Mouse (Mus musculus) embryonic facial prominence, embryonic 14.5 days (tissue): Measurements from ENCODE around the gene Extl2. TPM values are rescaled to one million over a fixed set of nuclear protein-coding genes. Genes with fewer than 3 reads are reported as not detected.

ENCODE experiments used
- ATAC-seq: fragments of 200-750 bp; cut with Nextera tagmentation; 2 replicates; pipeline ENCODE4 v1.8.0; 2017; ENCODE audit warnings: low read depth, moderate number of reproducible peaks, moderate TSS enrichment
- DNase-seq: peaks from one replicate; pipeline ENCODE4 v3.0.0-alpha.2; 2015; ENCODE audit warnings: low spot score
- H3K27ac ChIP-seq: fragments of 300-500 bp; sonication (generic); replicated peaks from 2 replicates; pipeline ENCODE4 v1.5.1; 2014; ENCODE audit warnings: low read depth, mild to moderate bottlenecking, low read length, moderate library complexity
- H3K27me3 ChIP-seq: fragments of 300-500 bp; sonication (generic); replicated peaks from 2 replicates; pipeline ENCODE4 v1.6.1; 2014; ENCODE audit warnings: low read length; ENCODE audit not compliant: control insufficient read depth, insufficient read depth
- H3K36me3 ChIP-seq: fragments of 300-500 bp; sonication (generic); 2 replicates; pipeline ENCODE4 v1.6.1; 2014; ENCODE audit warnings: low read length, mixed read lengths; ENCODE audit not compliant: control insufficient read depth, insufficient read depth
- H3K4me1 ChIP-seq: fragments of 300-500 bp; sonication (generic); 2 replicates; pipeline ENCODE4 v1.6.1; 2014; ENCODE audit warnings: antibody characterized with exemption, low read length; ENCODE audit not compliant: control insufficient read depth, insufficient read depth
- H3K4me2 ChIP-seq: fragments of 300-500 bp; sonication (generic); 2 replicates; pipeline ENCODE4 v1.6.1; 2014; ENCODE audit warnings: low read depth, mild to moderate bottlenecking, low read length, moderate library complexity, mixed read lengths
- H3K4me3 ChIP-seq: fragments of 300-500 bp; sonication (generic); 2 replicates; pipeline ENCODE4 v1.5.1; 2014; ENCODE audit warnings: low read depth, mild to moderate bottlenecking, low read length
- H3K9ac ChIP-seq: fragments of 300-500 bp; sonication (generic); 2 replicates; pipeline ENCODE4 v1.6.1; 2014; ENCODE audit warnings: low read depth, mild to moderate bottlenecking, low read length, moderate library complexity, mixed read lengths
- H3K9me3 ChIP-seq: fragments of 300-500 bp; sonication (generic); 2 replicates; pipeline ENCODE4 v1.6.1; 2016; ENCODE audit warnings: low read length; ENCODE audit not compliant: control insufficient read depth
- WGBS: fragments of 180-500 bp; shearing (Covaris S2); extraction: QIAGEN DNeasy Blood & Tissue Kit; methylation state at CpG from one replicate; pipeline ENCODE4 v1.1.7; 2014; 5-methylcytosine and 5-hydroxymethylcytosine counted together
- polyA plus RNA-seq: library from polyadenylated mRNA; unstranded; fragments of >200 nt; fragmentation: Nextera tagmentation; extraction: Ambion mirVana; gene quantifications from 2 replicates; pipeline ENCODE4 v1.2.1, GENCODE M21; 2014

Gene Extl2
- polyA plus RNA-seq, 1 experiment from 2014 or later: 23.8 TPM

- no peak for DNase-seq
- no peaks in the 10 kb centered on the region for H3K27me3 ChIP-seq
- H3K9ac ChIP-seq: no peak overlapping the region
- H3K4me1 ChIP-seq: no peaks in the 10 kb centered on the region
- no peak overlapping the region for H3K4me3 ChIP-seq
- H3K9me3 ChIP-seq: no peaks in the 10 kb centered on the region
- WGBS: 68% methylated on average over 4 of the region's 4 CpGs
- no peak for ATAC-seq
- no peaks in the 10 kb centered on the region for H3K36me3 ChIP-seq
- no peak overlapping the region for H3K27ac ChIP-seq
- H3K4me2 ChIP-seq: no peak overlapping the region
These were observed 11.3 kb downstream of the Extl2 start for GRCm38 (mm10) chr3:116018606-116019005.

- Histone ChIP-seq H3K36me3 (0 out of 2 replicates have a peak, but pooled peaks cover under 1% of the 10 kb centered on the region), H3K4me1 (no peaks in the 10 kb centered on the region), H3K9ac (no peak overlapping the region), H3K27ac (no peak overlapping the region), H3K27me3 (no peaks in the 10 kb centered on the region), H3K4me2 (no peak overlapping the region), H3K9me3 (no peaks in the 10 kb centered on the region), H3K4me3 (no peak overlapping the region)
- DNase-seq: no peak
- 86% methylated on average over 5 of the region's 5 CpGs for WGBS
- no peak for ATAC-seq
These were observed 11.9 kb downstream of the Extl2 start for GRCm38 (mm10) chr3:116019136-116019535.

- 0 out of 2 replicates have a peak, but pooled peaks cover 11% of the 10 kb centered on the region for H3K36me3 ChIP-seq
- H3K27me3 ChIP-seq: no peaks in the 10 kb centered on the region
- H3K9ac ChIP-seq: no peak overlapping the region
- no peaks in the 10 kb centered on the region for H3K4me1 ChIP-seq
- H3K4me3 ChIP-seq: no peak overlapping the region
- no peak overlapping the region for H3K4me2 ChIP-seq
- DNase-seq (no peak), ATAC-seq (no peak)
- H3K9me3 ChIP-seq: no peaks in the 10 kb centered on the region
- WGBS: 66% methylated on average over 12 of the region's 12 CpGs
- no peak overlapping the region for H3K27ac ChIP-seq
These were observed 17.0 kb downstream of the Extl2 start for GRCm38 (mm10) chr3:116024236-116024635.

GRCm38 (mm10) chr3:116024669-116025068 lies 17.4 kb downstream of the Extl2 start:
- Histone ChIP-seq H3K36me3 (0 out of 2 replicates have a peak, but pooled peaks cover 11% of the 10 kb centered on the region), H3K4me1 (no peaks in the 10 kb centered on the region), H3K4me3 (no peak overlapping the region), H3K27me3 (no peaks in the 10 kb centered on the region), H3K4me2 (no peak overlapping the region), H3K9ac (no peak overlapping the region), H3K9me3 (no peaks in the 10 kb centered on the region), H3K27ac (no peak overlapping the region)
- ATAC-seq (no peak), DNase-seq (peak; percentile 31)
- WGBS: 51% methylated on average over 5 of the region's 5 CpGs

GRCm38 (mm10) chr3:116025701-116026100 lies 18.4 kb downstream of the Extl2 start:
- no peaks in the 10 kb centered on the region for H3K9me3 ChIP-seq
- H3K4me2 ChIP-seq: no peak overlapping the region
- WGBS: 88% methylated on average over 10 of the region's 10 CpGs
- no peak overlapping the region for H3K9ac ChIP-seq
- ATAC-seq (no peak), DNase-seq (no peak)
- no peak overlapping the region for H3K27ac ChIP-seq
- 0 out of 2 replicates have a peak, but pooled peaks cover 11% of the 10 kb centered on the region for H3K36me3 ChIP-seq
- no peaks in the 10 kb centered on the region for H3K27me3 ChIP-seq
- no peaks in the 10 kb centered on the region for H3K4me1 ChIP-seq
- H3K4me3 ChIP-seq: no peak overlapping the region

GRCm38 (mm10) chr3:116026996-116027395 lies 19.7 kb downstream of the Extl2 start:
- Histone ChIP-seq H3K27me3 (no peaks in the 10 kb centered on the region), H3K27ac (no peak overlapping the region; the same call in 1 of the 2 replicates), H3K36me3 (0 out of 2 replicates have a peak, but pooled peaks cover 11% of the 10 kb centered on the region), H3K4me3 (no peak overlapping the region), H3K9ac (no peak overlapping the region), H3K9me3 (no peaks in the 10 kb centered on the region), H3K4me1 (no peaks in the 10 kb centered on the region), H3K4me2 (no peak overlapping the region)
- no peak for ATAC-seq
- no peak for DNase-seq
- 87% methylated on average over 20 of the region's 20 CpGs for WGBS

GRCm38 (mm10) chr3:116030152-116030788 lies 23.0 kb downstream of the Extl2 start:
- no peaks in the 10 kb centered on the region; the same call in 1 of the 2 replicates for H3K27me3 ChIP-seq
- H3K27ac ChIP-seq: no peak overlapping the region
- H3K9me3 ChIP-seq: no peaks in the 10 kb centered on the region
- H3K4me1 ChIP-seq: no peaks in the 10 kb centered on the region
- 55% methylated on average over 11 of the region's 11 CpGs for WGBS
- 0 out of 2 replicates have a peak, but pooled peaks cover 6% of the 10 kb centered on the region for H3K36me3 ChIP-seq
- DNase-seq (no peak), ATAC-seq (no peak)
- no peak overlapping the region for H3K9ac ChIP-seq
- no peak overlapping the region for H3K4me3 ChIP-seq
- H3K4me2 ChIP-seq: no peak overlapping the region

GRCm38 (mm10) chr3:116033218-116033870 lies 26.1 kb downstream of the Extl2 start:
- DNase-seq: no peak
- WGBS: 53% methylated on average over 6 of the region's 6 CpGs
- H3K4me2 ChIP-seq: no peak overlapping the region
- no peaks in the 10 kb centered on the region for H3K4me1 ChIP-seq
- no peaks in the 10 kb centered on the region; the same call in 1 of the 2 replicates for H3K27me3 ChIP-seq
- no peak for ATAC-seq
- H3K9ac ChIP-seq: no peak overlapping the region
- no peak overlapping the region for H3K27ac ChIP-seq
- H3K4me3 ChIP-seq: no peak overlapping the region
- no peaks in the 10 kb centered on the region for H3K9me3 ChIP-seq
- no peaks in the 10 kb centered on the region for H3K36me3 ChIP-seq
